Mouse (Mus musculus) monocyte, adult 59 days (primary cell): Measurements from ENCODE around the gene Znrf3. TPM values are rescaled to one million over a fixed set of nuclear protein-coding genes. Genes with fewer than 3 reads are reported as not detected.

Experiments
- total RNA-seq, 2 experiments: library from RNA; stranded (reverse); gene quantifications; one replicate each; pipeline ENCODE4 v1.2.4; 2023

The Znrf3 gene
- total RNA-seq = 1 to 10 TPM; 2.9 to 3.0 TPM

GRCm38 (mm10) chr11:5444599-5445451 lies at the start of gene Znrf3:
Gene Znrf3, minus strand, starts transcription at chr11:5444847.

GRCm38 (mm10) chr11:5261508-5262392 lies 182.9 kb downstream of the Znrf3 start, which contains the start of gene Kremen1:
Gene Kremen1, minus strand, starts transcription at chr11:5261558.

Other genes starting within 250 kb of the Znrf3 start
- 10 to 100 TPM; 15.9 to 16.8 TPM for gene Kremen1, start 183.3 kb downstream of the Znrf3 start, total RNA-seq
- gene Xbp1, start 75.8 kb upstream of the Znrf3 start, total RNA-seq = 100 to 1,000 TPM; 295 to 308 TPM
- 10 to 100 TPM; 22.7 to 23.1 TPM for gene Ccdc117, start 97.3 kb upstream of the Znrf3 start, total RNA-seq
- not detected for gene Ankrd36, start 124.8 kb upstream of the Znrf3 start, total RNA-seq